Mouse (Mus musculus) layer of hippocampus, adult 8-10 months (tissue): ENCODE measurements at regions not wholly inside any gene's neighbourhood (a gene's known extent, or its start where the extent isn't known, plus 50 kb on each side); places are given as distances from the start of the nearest gene placed in this dataset.
"Not testable (repeated sequence)": the region's sequence is repeated elsewhere in the genome, so short reads cannot be mapped to it uniquely, and the experiment has no call there.

Experiments
- DNase-seq, 2 experiments: peaks; one replicate each; pipeline ENCODE4 v3.0.0; 2022; ENCODE audit warnings: low spot score in 2 of 2

GRCm38 (mm10) chr14:48852787-48853186 is 179.2 kb upstream of the Otx2 start:
- no peak for DNase-seq

GRCm38 (mm10) chr14:48852061-48852460 is 178.4 kb upstream of the Otx2 start:
- DNase-seq: no peak

GRCm38 (mm10) chr14:48842861-48843260 is 169.2 kb upstream of the Otx2 start:
- DNase-seq: no peak

DNA sequence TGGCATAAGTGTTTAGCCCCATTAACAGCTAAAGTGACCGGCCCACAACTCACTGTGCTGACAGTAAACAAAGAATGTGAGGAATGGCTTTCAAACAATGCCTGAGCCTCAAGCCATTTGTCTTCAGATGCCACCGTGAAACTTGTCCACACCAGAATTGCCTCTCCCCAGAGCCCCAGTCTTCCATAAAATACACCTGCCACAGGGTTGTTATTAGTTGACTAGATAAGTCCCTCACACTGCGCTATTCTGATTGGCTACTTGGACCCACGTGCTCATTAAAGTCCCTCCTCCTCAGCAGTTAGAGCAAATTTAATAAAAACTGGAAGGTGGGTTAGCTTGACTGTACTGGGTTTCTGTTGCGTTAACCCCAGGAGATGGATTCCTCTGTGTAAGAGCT is 167.7 kb upstream of the Otx2 start:
- DNase-seq: no peak

- DNase-seq: no peak
Measured at GRCm38 (mm10) chr14:48837181-48837580, 163.6 kb upstream of the Otx2 start.

DNA sequence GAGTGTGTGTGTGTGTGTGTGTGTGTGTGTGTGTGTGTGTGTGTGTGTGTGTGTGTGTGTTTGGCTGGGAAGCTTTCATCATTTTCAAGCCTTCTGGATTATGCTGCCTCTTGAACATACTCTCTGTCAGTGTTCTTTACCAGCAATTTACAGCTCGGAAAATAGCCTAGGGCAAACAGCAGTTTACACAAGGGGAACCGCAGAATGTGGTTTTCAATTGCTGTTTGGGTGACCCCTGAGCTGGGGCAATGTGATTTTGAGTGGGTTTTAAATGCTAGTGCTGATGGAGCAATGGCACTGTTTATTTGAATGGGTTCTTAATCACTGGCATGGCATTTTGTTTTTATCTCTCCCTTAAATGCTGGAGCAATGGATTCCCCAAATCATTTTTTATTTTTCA is 162.5 kb upstream of the Otx2 start:
- DNase-seq: no peak

DNA sequence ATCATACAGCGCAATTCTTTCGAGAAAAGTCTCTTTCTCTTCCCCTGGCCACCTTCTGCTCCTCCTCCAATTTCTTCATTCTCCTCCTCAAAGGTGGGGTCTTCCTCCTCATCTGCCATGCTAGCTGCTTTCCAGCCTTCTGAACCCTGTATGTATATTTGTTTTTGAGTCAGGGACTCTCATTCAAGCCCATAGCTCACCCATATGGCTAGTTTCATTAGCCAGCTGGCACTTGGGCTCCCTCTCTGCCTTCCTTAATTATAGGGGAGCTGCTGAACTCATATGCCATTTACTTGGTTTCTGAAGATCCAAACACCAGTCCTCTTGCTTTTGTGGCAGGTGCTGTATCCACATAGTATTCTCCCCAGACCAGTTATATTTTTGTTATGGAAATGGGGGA is 160.8 kb upstream of the Otx2 start:
- no peak for DNase-seq

DNA sequence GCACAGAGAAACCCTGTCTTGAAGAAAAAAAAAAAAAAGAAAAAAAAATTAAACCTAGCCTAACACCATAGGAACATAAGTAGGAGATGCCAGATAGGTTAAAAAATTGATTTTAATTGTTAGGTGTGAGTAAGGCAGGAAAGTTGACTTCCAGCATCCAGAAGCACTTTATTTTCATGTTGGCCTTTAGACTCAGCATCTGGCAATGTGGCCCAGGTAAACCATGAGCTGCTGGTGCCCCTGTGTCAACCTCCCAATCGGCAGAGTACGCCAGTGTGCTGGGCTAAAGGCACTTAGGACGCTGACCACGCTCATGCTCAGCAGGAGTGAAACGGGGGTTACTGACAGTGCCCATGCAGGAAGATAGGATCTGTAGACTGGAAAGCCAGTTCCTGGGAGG is 152.8 kb upstream of the Otx2 start:
- no peak for DNase-seq

DNA sequence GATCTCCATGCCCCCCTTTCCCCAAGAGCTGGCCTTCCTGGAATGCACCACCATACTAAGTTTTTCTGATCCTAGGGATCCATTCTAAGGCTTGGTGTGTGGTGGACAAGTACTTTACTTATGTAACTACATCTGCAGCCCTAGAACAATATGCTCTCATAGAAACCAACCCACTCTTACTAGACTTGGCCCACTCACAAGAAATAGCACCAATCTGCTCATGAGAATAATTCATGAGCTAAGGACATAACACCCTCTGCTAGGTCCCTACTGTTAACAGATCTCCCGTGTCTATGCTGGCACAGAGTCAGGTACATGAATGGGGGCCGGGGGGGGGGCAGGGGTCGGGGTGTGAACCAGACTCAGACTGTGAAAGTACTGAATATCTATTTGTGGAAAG is 150.8 kb upstream of the Otx2 start:
- peak in 1 of 2 experiments; percentile 11 for DNase-seq

DNA sequence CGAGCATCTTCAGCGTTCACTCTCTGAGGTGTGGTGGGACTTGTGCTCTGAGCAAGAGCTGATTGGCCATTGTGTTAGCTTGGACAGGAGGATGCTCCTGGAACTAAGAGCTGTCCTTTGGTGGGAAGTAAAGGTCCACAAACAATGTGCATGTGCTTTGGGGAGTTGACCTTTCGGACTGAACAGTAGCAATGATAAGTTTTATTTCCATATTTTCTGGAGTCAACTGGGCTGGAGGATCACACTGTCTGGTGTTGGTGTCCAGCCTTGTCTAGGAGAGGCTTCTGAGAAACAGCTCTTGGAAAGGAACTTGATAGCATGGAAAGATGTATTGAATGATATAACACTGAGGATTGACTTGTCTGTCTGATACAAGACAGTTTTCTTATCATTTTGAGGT is 142.3 kb upstream of the Otx2 start:
- DNase-seq: no peak

- DNase-seq: no peak
Measured at GRCm38 (mm10) chr14:48815231-48815728, 141.7 kb upstream of the Otx2 start.

DNA sequence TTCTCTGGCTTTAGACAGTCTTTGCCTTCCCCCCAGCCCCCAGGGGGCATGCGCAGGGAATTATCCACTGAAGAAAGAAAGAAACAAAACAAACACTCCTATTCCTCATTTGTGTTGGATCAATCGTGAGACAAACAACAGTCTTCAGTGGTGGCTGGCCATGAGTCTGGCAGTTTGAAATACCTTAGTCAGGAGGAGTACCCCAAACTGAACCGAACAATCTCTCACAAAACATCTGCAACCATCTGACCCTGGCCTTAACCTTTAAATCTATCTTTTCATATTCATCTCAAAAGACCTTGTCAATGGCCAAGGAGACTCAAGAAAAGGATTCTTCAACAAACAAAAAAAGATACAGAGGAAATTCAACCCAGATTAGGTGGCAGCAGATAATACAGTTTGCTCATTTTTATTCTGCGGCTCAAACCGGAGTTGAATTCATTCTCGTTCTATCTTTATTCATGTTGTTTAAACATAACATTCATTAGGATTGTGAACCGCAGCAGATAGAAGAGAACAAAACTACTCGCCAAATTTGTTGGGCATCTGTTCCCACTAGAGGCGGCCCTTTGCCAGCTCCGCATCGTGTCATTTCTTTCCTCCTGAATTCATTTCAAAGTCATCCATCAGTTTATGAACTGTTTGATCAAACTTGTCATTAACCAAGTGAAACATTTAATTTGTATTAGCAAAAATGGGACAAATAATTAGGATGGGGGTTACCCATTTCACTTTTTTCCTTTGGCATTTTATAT is 139.3 kb upstream of the Otx2 start:
- peak in 1 of 2 experiments; percentile 46 for DNase-seq

GRCm38 (mm10) chr14:48804098-48804497 is 130.5 kb upstream of the Otx2 start:
- no peak for DNase-seq

DNA sequence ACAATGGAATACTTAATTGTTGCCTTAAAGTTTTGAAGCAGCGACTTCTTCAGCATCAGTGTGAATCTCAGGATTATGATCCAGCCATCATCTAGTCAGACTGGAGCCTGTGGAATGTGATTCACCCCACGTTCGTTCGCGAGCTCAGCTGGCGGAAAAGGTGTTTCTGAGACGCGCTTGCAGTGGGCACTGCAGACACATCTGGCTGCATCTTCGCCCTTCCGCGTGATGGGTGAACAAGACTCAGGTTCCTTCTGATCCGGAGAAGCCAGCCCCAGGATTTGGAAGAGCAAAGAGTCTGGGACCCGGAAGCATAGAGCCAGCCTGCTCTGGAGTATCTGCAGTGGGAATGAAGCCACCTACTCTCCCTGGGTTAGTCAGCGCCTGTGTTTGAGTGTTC is 127.7 kb upstream of the Otx2 start:
- DNase-seq: no peak

- no peak for DNase-seq
Measured at GRCm38 (mm10) chr14:48800857-48801256, 127.2 kb upstream of the Otx2 start.

GRCm38 (mm10) chr14:48800100-48800449 is 126.5 kb upstream of the Otx2 start:
- no peak for DNase-seq

DNA sequence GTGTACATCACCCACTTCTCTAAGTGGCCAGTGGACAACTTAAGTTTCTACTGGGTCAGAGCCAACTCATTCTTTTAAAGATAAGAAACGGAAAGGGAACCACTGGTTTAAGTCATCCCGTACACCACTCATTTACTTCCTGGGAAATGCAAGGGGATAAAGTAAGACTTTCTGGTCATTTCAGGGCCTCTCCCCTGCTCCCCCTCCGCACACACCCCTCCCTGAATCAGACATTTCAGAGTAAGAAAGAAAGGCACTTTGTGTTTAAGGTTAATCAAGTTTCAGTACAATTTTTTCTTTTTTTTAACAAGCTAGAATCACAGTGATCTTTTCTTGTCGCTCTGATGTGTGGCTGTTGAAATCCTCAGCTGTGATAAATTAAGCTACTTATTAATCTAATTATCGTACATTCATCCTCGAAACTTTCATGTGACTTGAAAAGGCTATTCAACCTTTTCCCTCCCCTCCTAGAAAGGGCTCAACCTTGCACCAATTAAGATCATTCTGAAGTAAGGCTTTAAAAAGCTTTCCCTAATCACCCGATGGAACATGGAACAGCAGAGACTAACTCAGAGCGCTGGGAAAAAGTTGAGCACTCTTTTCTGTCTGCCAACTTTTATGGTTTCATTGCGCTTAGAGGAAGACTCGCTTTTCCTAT is 126.0 kb upstream of the Otx2 start:
- DNase-seq: no peak

DNA sequence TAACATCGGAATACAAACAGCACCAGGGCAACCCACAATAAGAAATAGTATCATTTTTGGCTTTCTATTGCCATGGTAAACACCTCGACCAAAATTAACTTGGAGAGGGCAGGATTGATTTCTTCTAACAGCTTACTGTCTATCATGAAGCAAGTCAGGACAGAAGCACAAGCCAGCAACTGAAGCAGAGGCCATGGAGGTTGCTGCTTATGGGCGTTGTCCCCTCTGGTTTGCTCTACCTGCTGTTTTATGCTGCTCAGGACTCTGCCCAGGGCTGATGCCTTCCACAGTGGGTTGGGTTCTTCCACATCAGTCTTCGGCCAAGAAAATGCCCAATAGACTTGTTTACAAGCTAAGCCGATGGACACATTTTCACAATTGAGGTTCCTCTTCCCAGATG is 117.9 kb upstream of the Otx2 start:
- DNase-seq: no peak

- no peak for DNase-seq
Measured at GRCm38 (mm10) chr14:48779327-48779726, 105.7 kb upstream of the Otx2 start.

DNA sequence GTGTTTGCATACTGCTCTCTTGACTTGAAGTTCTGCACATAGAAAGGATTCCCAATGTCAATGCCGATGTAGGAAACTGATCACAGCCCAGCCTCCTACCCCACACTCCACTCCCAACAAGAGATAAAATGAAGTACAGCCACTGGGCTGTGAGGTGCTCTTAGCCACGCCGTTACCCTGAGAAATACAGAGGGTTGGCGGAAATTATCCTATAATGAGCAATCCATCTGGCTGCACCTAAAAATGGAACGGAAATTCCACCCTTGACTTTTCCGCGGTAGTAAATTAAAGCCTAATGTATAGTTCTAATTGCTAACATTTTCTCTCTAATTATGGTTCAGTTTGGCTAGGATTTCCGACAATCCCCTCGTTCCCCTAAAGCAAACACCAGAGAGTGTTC is 97.2 kb upstream of the Otx2 start:
- DNase-seq: no peak

GRCm38 (mm10) chr14:48762691-48763090 is 89.1 kb upstream of the Otx2 start:
- DNase-seq: no peak

GRCm38 (mm10) chr14:48761002-48761648 is 87.5 kb upstream of the Otx2 start:
- no peak for DNase-seq

GRCm38 (mm10) chr14:48755096-48755495 is 81.5 kb upstream of the Otx2 start:
- DNase-seq: not testable (repeated sequence)
